Mouse (Mus musculus): ENCODE results near the gene Pla2g5.

GRCm38 (mm10) chr4:138875986-138876385 is 12.7 kb upstream of the Pla2g5 start:
- no peak for TF ChIP-seq CTCF (IDR thresholded peaks at IDR 0.05; ENCODE audit: low read depth)
- TF ChIP-seq EP300 (IDR thresholded peaks at IDR 0.05; ENCODE audit: low read depth): no peak

All from liver, postnatal 0 days (tissue).